Mouse (Mus musculus) kidney, embryonic 16.5 days (tissue): Measurements from ENCODE around the gene Spock1. TPM values are rescaled to one million over a fixed set of nuclear protein-coding genes. Genes with fewer than 3 reads are reported as not detected.

Experiments
- ATAC-seq: fragments of 200-750 bp; cut with Nextera tagmentation; 2 replicates; pipeline ENCODE4 v1.8.0; 2017; ENCODE audit warnings: moderate TSS enrichment; ENCODE audit not compliant: low FRiP score, low TSS enrichment
- H3K27ac ChIP-seq: fragments of 300-500 bp; sonication (generic); 2 replicates; pipeline ENCODE4 v1.5.1; 2014; ENCODE audit warnings: low read length
- H3K27me3 ChIP-seq: fragments of 300-500 bp; sonication (generic); 2 replicates; pipeline ENCODE4 v1.6.1; 2014; ENCODE audit warnings: low read length, control low read depth, mixed read lengths; ENCODE audit not compliant: insufficient read depth
- H3K36me3 ChIP-seq: fragments of 300-500 bp; sonication (generic); 2 replicates; pipeline ENCODE4 v1.6.1; 2014; ENCODE audit warnings: low read length, control low read depth, mixed read lengths; ENCODE audit not compliant: insufficient read depth
- H3K4me1 ChIP-seq: fragments of 300-500 bp; sonication (generic); 2 replicates; pipeline ENCODE4 v1.6.1; 2014; ENCODE audit warnings: low read length, control low read depth, mixed read lengths; ENCODE audit not compliant: insufficient read depth
- H3K4me2 ChIP-seq: fragments of 300-500 bp; sonication (generic); replicated peaks from 2 replicates; pipeline ENCODE4 v1.6.1; 2014; ENCODE audit warnings: low read depth, low read length
- H3K4me3 ChIP-seq: fragments of 300-500 bp; sonication (generic); 2 replicates; pipeline ENCODE4 v1.5.1; 2014; ENCODE audit warnings: mild to moderate bottlenecking, low read length
- H3K9ac ChIP-seq: fragments of 300-500 bp; sonication (generic); replicated peaks from 2 replicates; pipeline ENCODE4 v1.6.1; 2014; ENCODE audit warnings: low read length
- H3K9me3 ChIP-seq: fragments of 300-500 bp; sonication (generic); 2 replicates; pipeline ENCODE4 v1.6.1; 2016; ENCODE audit warnings: low read length, control low read depth
- WGBS: fragments of 180-500 bp; shearing (Covaris S2); extraction: QIAGEN DNeasy Blood & Tissue Kit; methylation state at CpG from one replicate; pipeline ENCODE4 v1.1.7; 2014; 5-methylcytosine and 5-hydroxymethylcytosine counted together
- polyA plus RNA-seq: library from polyadenylated mRNA; unstranded; fragments of >200 nt; fragmentation: Nextera tagmentation; extraction: Ambion mirVana; gene quantifications from 2 replicates; pipeline ENCODE4 v1.2.1, GENCODE M21; 2015

Spock1 gene
- polyA plus RNA-seq, 1 experiment from 2014 or later: 0.59 TPM

GRCm38 (mm10) chr13:57641649-57642048, 266.5 kb downstream of the Spock1 start:
- no peak for ATAC-seq
- Histone ChIP-seq H3K9ac (no peak overlapping the region), H3K4me3 (no peak overlapping the region), H3K9me3 (no peaks in the 10 kb centered on the region), H3K36me3 (no peaks in the 10 kb centered on the region), H3K4me2 (no peak overlapping the region), H3K4me1 (no peaks in the 10 kb centered on the region), H3K27ac (no peak overlapping the region), H3K27me3 (no peaks in the 10 kb centered on the region)
- 76% methylated on average over 4 of the region's 4 CpGs for WGBS

DNA sequence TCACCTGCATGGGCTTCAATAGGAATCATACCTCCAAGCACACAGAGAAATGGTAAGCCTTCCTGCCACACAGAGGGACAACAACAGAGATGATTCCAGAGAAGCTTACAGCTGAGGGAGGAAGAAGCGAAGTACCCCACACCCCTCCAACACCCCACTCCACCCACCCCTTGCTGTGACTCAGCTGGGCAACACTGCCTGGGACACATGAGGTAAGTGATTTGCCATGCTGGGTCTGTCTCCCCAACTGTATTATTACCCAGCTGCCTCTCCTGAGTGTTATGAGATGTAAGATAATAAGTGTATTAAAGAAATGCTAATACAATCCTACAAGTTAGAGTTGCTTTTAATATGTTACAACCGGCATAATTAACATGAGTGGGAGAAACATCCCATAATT, 267.2 kb downstream of the Spock1 start:
- no peak overlapping the region for H3K9ac ChIP-seq
- no peaks in the 10 kb centered on the region for H3K9me3 ChIP-seq
- H3K36me3 ChIP-seq: no peaks in the 10 kb centered on the region
- no peaks in the 10 kb centered on the region for H3K27me3 ChIP-seq
- no peak overlapping the region for H3K4me2 ChIP-seq
- H3K4me1 ChIP-seq: no peaks in the 10 kb centered on the region
- no peak overlapping the region for H3K27ac ChIP-seq
- 90% methylated on average over 2 of the region's 2 CpGs for WGBS
- ATAC-seq: no peak
- no peak overlapping the region for H3K4me3 ChIP-seq

GRCm38 (mm10) chr13:57638820-57639219, 269.3 kb downstream of the Spock1 start:
- no peaks in the 10 kb centered on the region for H3K4me1 ChIP-seq
- H3K27ac ChIP-seq: no peak overlapping the region
- WGBS: 84% methylated on average over 5 of the region's 5 CpGs
- H3K27me3 ChIP-seq: no peaks in the 10 kb centered on the region
- no peak overlapping the region for H3K4me3 ChIP-seq
- H3K36me3 ChIP-seq: no peaks in the 10 kb centered on the region
- H3K9ac ChIP-seq: no peak overlapping the region
- H3K9me3 ChIP-seq: no peaks in the 10 kb centered on the region
- no peak for ATAC-seq
- no peak overlapping the region for H3K4me2 ChIP-seq

DNA sequence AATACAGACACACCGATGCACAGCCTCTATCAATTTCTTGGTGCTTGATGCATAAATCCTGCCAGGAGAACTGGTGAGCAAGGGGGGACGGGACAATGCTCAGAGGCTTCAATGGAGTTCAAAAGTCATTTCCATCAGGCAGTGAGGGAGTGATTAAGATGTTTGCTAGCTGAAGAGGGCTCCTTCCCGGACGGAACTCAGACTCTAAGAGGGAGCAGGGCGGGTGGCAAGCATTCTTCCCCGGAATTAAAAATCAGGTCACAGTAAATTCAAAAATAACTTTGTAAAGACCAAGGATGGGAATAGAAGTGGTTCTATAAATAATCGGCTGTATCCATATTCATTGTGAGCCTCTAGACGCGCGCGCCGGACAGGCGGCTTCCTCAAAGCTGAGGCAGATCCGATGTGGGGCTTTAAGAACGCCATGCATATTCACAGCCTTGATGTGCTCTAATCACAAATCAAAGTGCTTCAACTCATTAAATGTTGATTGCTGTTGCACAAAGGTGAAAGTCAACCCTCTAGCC, 270.5 kb downstream of the Spock1 start:
- Histone ChIP-seq H3K4me2 (no peak overlapping the region), H3K4me1 (no peaks in the 10 kb centered on the region), H3K9me3 (no peaks in the 10 kb centered on the region), H3K27ac (no peak overlapping the region), H3K9ac (no peak overlapping the region), H3K27me3 (no peaks in the 10 kb centered on the region), H3K36me3 (no peaks in the 10 kb centered on the region), H3K4me3 (no peak overlapping the region)
- no peak for ATAC-seq
- 90% methylated on average over 15 of the region's 15 CpGs for WGBS

GRCm38 (mm10) chr13:57637080-57637572, 271.0 kb downstream of the Spock1 start:
- Histone ChIP-seq H3K9me3 (no peaks in the 10 kb centered on the region), H3K27ac (no peak overlapping the region), H3K4me3 (no peak overlapping the region), H3K27me3 (no peaks in the 10 kb centered on the region), H3K36me3 (no peaks in the 10 kb centered on the region), H3K9ac (no peak overlapping the region), H3K4me2 (no peak overlapping the region), H3K4me1 (no peaks in the 10 kb centered on the region)
- WGBS: 85% methylated on average over 10 of the region's 10 CpGs
- ATAC-seq: no peak

DNA sequence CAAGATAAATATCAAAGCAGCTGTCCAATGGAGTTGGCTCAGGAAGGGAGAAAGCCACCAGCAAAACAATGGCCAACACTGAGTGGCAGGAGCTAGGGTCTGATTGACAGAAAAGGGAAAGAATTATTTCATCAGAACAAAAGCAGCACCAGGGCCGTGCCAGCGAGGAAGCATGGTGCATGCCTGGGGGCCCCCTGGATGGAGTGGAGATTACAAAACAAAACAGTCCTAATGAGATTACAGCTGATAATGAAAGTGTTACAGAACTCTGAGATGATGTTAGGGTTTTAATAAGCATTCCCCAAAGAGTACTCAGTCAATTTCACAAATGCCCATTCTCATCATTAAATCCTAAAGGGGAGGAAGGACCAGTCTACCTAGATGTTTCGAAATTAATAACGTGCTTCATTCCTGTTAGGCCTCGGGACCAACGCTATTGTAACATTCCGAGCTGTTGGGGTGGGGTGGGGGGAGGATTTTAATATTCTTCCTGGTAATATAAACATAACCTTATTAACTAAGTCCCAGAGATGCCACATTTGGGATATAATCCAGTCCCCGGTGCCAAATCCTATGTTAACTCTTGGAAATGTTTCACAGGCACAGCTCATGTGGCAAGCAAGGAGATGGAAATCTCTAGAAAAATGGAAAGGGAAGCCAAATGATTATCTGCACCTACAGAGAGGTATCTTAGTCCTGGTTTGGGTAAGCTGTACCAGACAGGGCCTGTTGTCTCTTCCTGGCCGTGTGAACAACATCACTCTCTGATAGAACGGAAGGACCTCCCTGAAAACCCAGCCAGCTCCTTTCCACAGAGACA, 271.7 kb downstream of the Spock1 start:
- 85% methylated on average over 10 of the region's 10 CpGs for WGBS
- no peak overlapping the region for H3K9ac ChIP-seq
- H3K4me2 ChIP-seq: no peak overlapping the region
- no peaks in the 10 kb centered on the region for H3K36me3 ChIP-seq
- H3K27me3 ChIP-seq: no peaks in the 10 kb centered on the region
- no peak for ATAC-seq
- H3K4me1 ChIP-seq: no peaks in the 10 kb centered on the region
- H3K4me3 ChIP-seq: no peak overlapping the region
- no peak overlapping the region for H3K27ac ChIP-seq
- no peaks in the 10 kb centered on the region for H3K9me3 ChIP-seq

- H3K27ac ChIP-seq: no peak overlapping the region
- WGBS: 91% methylated on average over 4 of the region's 4 CpGs
- no peak for ATAC-seq
- H3K4me3 ChIP-seq: no peak overlapping the region
- no peaks in the 10 kb centered on the region for H3K9me3 ChIP-seq
- H3K36me3 ChIP-seq: no peaks in the 10 kb centered on the region
- H3K4me1 ChIP-seq: no peaks in the 10 kb centered on the region
- H3K4me2 ChIP-seq: no peak overlapping the region
- H3K27me3 ChIP-seq: no peaks in the 10 kb centered on the region
- no peak overlapping the region for H3K9ac ChIP-seq
These were observed 277.6 kb downstream of the Spock1 start for GRCm38 (mm10) chr13:57630532-57630931.

- ATAC-seq: no peak
- WGBS: 77% methylated on average over 8 of the region's 8 CpGs
- no peaks in the 10 kb centered on the region for H3K27me3 ChIP-seq
- H3K9ac ChIP-seq: no peak overlapping the region
- no peak overlapping the region for H3K4me3 ChIP-seq
- H3K4me1 ChIP-seq: no peaks in the 10 kb centered on the region
- no peak overlapping the region for H3K4me2 ChIP-seq
- H3K9me3 ChIP-seq: no peaks in the 10 kb centered on the region
- H3K27ac ChIP-seq: no peak overlapping the region
- H3K36me3 ChIP-seq: no peaks in the 10 kb centered on the region
These were observed 279.9 kb downstream of the Spock1 start for GRCm38 (mm10) chr13:57628218-57628617.

DNA sequence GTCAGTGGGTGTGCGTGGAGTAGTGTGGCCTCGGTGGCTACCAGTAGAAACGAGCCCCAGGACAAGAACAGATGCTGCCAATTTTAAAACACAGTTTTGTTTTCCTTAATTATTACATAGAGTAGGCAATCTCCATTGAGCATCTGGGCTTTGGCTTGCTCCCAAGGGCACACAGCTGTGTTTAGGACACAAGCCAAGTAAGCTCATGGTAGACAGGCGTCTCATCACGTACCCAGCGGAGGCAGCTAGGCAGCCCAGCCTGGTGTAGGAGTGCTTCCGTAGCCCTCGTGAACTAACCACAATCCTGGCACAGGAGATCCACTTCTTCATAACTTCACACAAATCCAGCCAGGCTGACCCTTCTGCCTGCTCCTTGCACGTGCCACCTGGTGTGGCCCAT, 281.7 kb downstream of the Spock1 start:
- Histone ChIP-seq H3K27me3 (no peaks in the 10 kb centered on the region), H3K9ac (no peak overlapping the region), H3K4me1 (no peaks in the 10 kb centered on the region), H3K4me3 (no peak overlapping the region), H3K4me2 (no peak overlapping the region), H3K9me3 (no peaks in the 10 kb centered on the region), H3K27ac (no peak overlapping the region), H3K36me3 (no peaks in the 10 kb centered on the region)
- WGBS: 87% methylated on average over 9 of the region's 9 CpGs
- ATAC-seq: no peak

GRCm38 (mm10) chr13:57623909-57624481, 284.1 kb downstream of the Spock1 start:
- no peaks in the 10 kb centered on the region for H3K27me3 ChIP-seq
- H3K27ac ChIP-seq: no peak overlapping the region
- H3K9ac ChIP-seq: no peak overlapping the region
- no peak overlapping the region for H3K4me3 ChIP-seq
- H3K9me3 ChIP-seq: no peaks in the 10 kb centered on the region
- WGBS: 71% methylated on average over 7 of the region's 7 CpGs
- ATAC-seq: no peak
- no peaks in the 10 kb centered on the region for H3K4me1 ChIP-seq
- no peak overlapping the region for H3K4me2 ChIP-seq
- H3K36me3 ChIP-seq: no peaks in the 10 kb centered on the region
